Mouse (Mus musculus) kidney, adult 2 months (tissue): ENCODE data around the gene Cope. TPM values are rescaled to one million over a fixed set of nuclear protein-coding genes. Genes with fewer than 3 reads are reported as not detected.
A peak's percentile ranks its signal among the peaks of the same experiment; 100 is the strongest.

Source experiments
- DNase-seq: peaks from one replicate; pipeline ENCODE4 v3.0.0; 2021
- H3K27ac ChIP-seq: fragments of 200-500 bp; 2 replicates; pipeline ENCODE4 v1.5.1; 2012; ENCODE audit warnings: low read depth, low read length, control low read depth, inconsistent platforms; ENCODE audit not compliant: insufficient read depth
- H3K27me3 ChIP-seq: fragments of 200-500 bp; replicated peaks from 2 replicates; pipeline ENCODE4 v1.6.1; 2012; ENCODE audit warnings: mild to moderate bottlenecking, moderate library complexity, low read length, inconsistent platforms; ENCODE audit not compliant: control insufficient read depth, insufficient read depth
- H3K36me3 ChIP-seq: fragments of 200-500 bp; 2 replicates; pipeline ENCODE4 v1.6.1; 2012; ENCODE audit warnings: mild to moderate bottlenecking, moderate library complexity, low read length, inconsistent platforms; ENCODE audit not compliant: control insufficient read depth, insufficient read depth
- H3K4me1 ChIP-seq: fragments of 200-500 bp; 2 replicates; pipeline ENCODE4 v1.6.1; 2011; ENCODE audit warnings: low read length; ENCODE audit not compliant: control insufficient read depth, insufficient read depth
- H3K4me3 ChIP-seq: fragments of 200-500 bp; 2 replicates; pipeline ENCODE4 v1.5.1; 2011; ENCODE audit warnings: mild to moderate bottlenecking, low read depth, low read length, control low read depth; ENCODE audit not compliant: insufficient read depth
- CTCF ChIP-seq: fragments of 200-500 bp; conservative IDR thresholded peaks from 2 replicates; pipeline ENCODE4 v1.5.1; 2011; ENCODE audit warnings: low read depth, mild to moderate bottlenecking, control low read depth, low read length, moderate library complexity, mixed read lengths; ENCODE audit not compliant: insufficient read depth, insufficient read length
- POLR2A ChIP-seq: fragments of 200-500 bp; IDR thresholded peaks from one replicate; pipeline ENCODE4 v1.6.1; 2011; ENCODE audit warnings: low read depth, low read length, control low read depth
- WGBS: fragments of 180-500 bp; shearing (Covaris S2); methylation state at CpG from one replicate; pipeline ENCODE4 v1.1.7; 2018; 5-methylcytosine and 5-hydroxymethylcytosine counted together
- polyA plus RNA-seq: library from polyadenylated mRNA; depleted of rRNA; stranded (reverse); fragments of >200 nt; gene quantifications from 2 replicates; pipeline ENCODE4 v1.2.3, GENCODE M21; 2012

Cope gene
- polyA plus RNA-seq, 1 experiment, result 277 TPM

GRCm38 (mm10) chr8:70347443-70347842 is 45.1 kb downstream of the Cope start:
- TF ChIP-seq CTCF, result no peak
- no peak for TF ChIP-seq POLR2A
- no peak overlapping the region for H3K27ac ChIP-seq
- peaks cover 46% of the 10 kb centered on the region for H3K4me1 ChIP-seq
- 61% methylated on average over 4 of the region's 4 CpGs for WGBS
- H3K4me3 ChIP-seq, result no peak overlapping the region
- H3K27me3 ChIP-seq, result no peaks in the 10 kb centered on the region
- H3K36me3 ChIP-seq, result no peaks in the 10 kb centered on the region
- no peak for DNase-seq

GRCm38 (mm10) chr8:70347860-70348420 is 45.6 kb downstream of the Cope start:
- no peaks in the 10 kb centered on the region for H3K27me3 ChIP-seq
- peaks cover 46% of the 10 kb centered on the region for H3K4me1 ChIP-seq
- H3K4me3 ChIP-seq, result no peak overlapping the region
- H3K27ac ChIP-seq, result no peak overlapping the region
- DNase-seq, result peak; percentile 82
- WGBS, result 44% methylated on average over 1 of the region's 1 CpGs
- TF ChIP-seq CTCF, result no peak
- TF ChIP-seq POLR2A, result no peak
- H3K36me3 ChIP-seq, result no peaks in the 10 kb centered on the region

GRCm38 (mm10) chr8:70351035-70351999 is 49.0 kb downstream of the Cope start:
- Histone ChIP-seq H3K4me3 (peak overlapping the region; percentile 96), H3K4me1 (peaks cover 49% of the 10 kb centered on the region), H3K27ac (0 out of 2 replicates have a peak overlapping the region, but pooled peaks have one; percentile 36), H3K36me3 (no peaks in the 10 kb centered on the region), H3K27me3 (no peaks in the 10 kb centered on the region)
- WGBS, result 29% methylated on average over 15 of the region's 15 CpGs
- DNase-seq, result no peak
- no peak for TF ChIP-seq POLR2A
- TF ChIP-seq CTCF, result no peak

- no peak for DNase-seq
- H3K4me1 ChIP-seq, result peaks cover 49% of the 10 kb centered on the region
- WGBS, result 8% methylated on average over 3 of the region's 3 CpGs
- no peaks in the 10 kb centered on the region for H3K36me3 ChIP-seq
- H3K27ac ChIP-seq, result peak overlapping the region; percentile 36
- no peaks in the 10 kb centered on the region for H3K27me3 ChIP-seq
- TF ChIP-seq CTCF, result no peak
- no peak for TF ChIP-seq POLR2A
- peak overlapping the region; percentile 96 for H3K4me3 ChIP-seq
These were observed 49.7 kb downstream of the Cope start for GRCm38 (mm10) chr8:70352000-70352384.

- TF ChIP-seq POLR2A, result no peak
- no peak for TF ChIP-seq CTCF
- peak overlapping the region; percentile 58; the same call in 1 of the 2 replicates for H3K27ac ChIP-seq
- under 1% methylated on average over 64 of the region's 64 CpGs for WGBS
- peak overlapping the region; percentile 96 for H3K4me3 ChIP-seq
- no peaks in the 10 kb centered on the region for H3K27me3 ChIP-seq
- DNase-seq, result peak; percentile 34
- no peaks in the 10 kb centered on the region for H3K36me3 ChIP-seq
- peaks cover 44% of the 10 kb centered on the region for H3K4me1 ChIP-seq
These were observed 50.4 kb downstream of the Cope start for GRCm38 (mm10) chr8:70352657-70353151.

GRCm38 (mm10) chr8:70353194-70353817 is 51.0 kb downstream of the Cope start, which contains the start of gene Upf1:
TSS of gene Upf1 (minus strand) at chr8:70353278.
- WGBS, result under 1% methylated on average over 69 of the region's 69 CpGs
- Histone ChIP-seq H3K36me3 (no peaks in the 10 kb centered on the region), H3K4me1 (peaks cover 40% of the 10 kb centered on the region), H3K27ac (peak within 1 kb of the TSS; percentile 58), H3K27me3 (no peaks in the 10 kb centered on the region), H3K4me3 (peak within 1 kb of the TSS; percentile 96)
- peak; percentile 99 for DNase-seq
- TF ChIP-seq CTCF, result no peak
- TF ChIP-seq POLR2A, result peak; percentile 33
